Mouse (Mus musculus): ENCODE data around the gene Itgb6.
A peak's percentile ranks its signal among the peaks of the same experiment; 100 is the strongest.

Gene Itgb6

DNA sequence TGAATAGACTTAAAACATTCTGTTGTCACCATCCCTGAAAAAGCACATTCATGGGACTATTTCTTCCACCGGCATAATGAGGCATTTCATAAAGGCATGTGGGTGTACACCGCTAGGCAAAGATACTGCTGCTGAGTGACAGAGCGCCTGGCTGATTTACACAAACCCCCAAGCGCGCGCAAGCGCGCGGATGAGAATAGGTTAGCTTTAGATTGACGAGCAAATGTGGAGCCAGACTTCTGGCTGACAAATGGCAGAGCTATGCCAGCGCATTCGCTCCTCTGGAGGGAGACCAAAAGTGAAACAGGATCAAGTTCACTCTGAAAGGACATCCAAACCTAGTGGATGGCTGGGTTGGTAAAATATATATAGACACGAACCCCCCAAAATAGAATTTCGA is at the start of gene Itgb6:
TSS of gene Itgb6 (minus strand) at position 130 of the 400 bp plus-strand sequence.
- TF ChIP-seq GATA4 (IDR thresholded peaks at IDR 0.05; ENCODE audit: insufficient replicate concordance, low read length) = no peak

GRCm38 (mm10) chr2:60766420-60766819 is 44.0 kb upstream of the Itgb6 start:
- no peak for TF ChIP-seq GATA4 (IDR thresholded peaks at IDR 0.05; ENCODE audit: insufficient replicate concordance, low read length)

DNA sequence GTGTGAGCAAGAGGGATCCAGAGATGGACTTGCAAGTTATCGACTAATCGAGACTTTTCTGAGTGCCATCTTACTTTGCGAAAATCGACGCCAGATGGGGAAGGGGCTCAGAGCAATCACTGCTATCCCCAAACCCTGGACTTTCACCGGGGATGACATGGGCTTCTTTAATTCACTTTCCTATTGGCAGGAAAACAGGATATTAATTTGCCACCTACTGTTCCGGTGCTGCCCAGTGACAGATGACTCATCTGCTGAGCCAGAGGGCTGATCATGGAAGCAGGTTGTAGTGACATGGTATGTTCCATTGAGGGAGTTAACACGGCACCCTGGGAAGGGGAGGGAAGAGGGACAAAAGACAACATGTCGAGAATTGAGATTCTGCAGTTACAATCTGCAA is 33.8 kb upstream of the Itgb6 start:
- TF ChIP-seq GATA4 (IDR thresholded peaks at IDR 0.05; ENCODE audit: insufficient replicate concordance, low read length) = no peak

DNA sequence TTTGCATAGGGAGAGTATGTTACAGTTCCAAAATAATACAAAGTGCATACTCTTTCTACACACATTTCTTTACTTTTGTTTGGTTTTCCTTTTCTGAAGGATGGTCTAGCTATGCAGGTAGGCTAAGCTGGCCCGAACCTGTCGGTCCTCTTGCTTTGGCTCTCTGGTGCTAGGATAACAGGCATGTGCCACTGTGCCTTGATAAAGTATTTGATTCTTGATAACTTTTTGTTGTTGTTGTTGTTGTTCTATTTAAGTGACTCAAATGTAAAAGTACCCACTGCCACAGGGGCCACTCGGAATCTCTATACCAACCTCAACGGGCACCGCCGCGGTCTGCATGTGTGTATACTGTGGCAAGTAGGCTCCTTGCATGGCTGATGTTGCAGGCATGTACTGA is 32.7 kb upstream of the Itgb6 start:
- no peak for TF ChIP-seq GATA4 (IDR thresholded peaks at IDR 0.05; ENCODE audit: insufficient replicate concordance, low read length)

DNA sequence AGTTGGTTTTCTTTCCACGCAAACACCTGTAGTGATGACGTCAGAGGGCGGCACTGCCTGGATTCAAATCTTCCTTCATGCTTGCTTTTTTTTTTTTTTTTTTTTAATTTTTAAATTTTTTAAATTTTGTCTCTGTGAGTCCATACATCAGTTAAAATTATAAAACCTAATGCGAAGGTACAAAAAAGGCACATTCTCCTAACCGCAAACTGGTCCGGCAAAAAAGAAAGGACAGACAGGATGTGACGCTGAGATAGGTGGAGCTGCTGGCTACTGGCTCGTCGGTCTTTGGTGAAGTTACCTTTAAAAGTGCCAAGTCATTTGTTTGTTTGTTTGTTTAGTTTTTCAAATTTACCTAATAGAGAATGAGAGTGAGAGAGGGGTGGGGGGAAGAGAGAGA is 28.8 kb upstream of the Itgb6 start:
- no peak for TF ChIP-seq GATA4 (IDR thresholded peaks at IDR 0.05; ENCODE audit: insufficient replicate concordance, low read length)

DNA sequence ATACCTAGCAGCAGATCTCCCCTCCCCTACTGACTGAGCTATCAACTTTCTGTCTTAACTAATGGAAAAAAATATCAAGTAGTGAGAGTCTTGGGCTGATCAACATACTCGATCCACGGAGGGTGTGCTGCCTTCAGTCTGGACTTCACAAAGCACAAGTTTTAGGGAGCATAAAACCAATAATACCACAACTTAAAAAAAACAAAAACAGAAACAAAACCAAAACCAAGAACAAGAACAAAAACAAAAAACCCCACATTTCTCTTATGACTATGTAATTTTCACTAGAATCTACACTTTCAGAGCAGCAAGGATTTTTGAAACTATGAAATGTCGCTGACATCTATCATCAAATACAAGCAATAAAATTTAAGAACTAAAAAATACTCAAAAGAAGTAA is 28.1 kb upstream of the Itgb6 start:
- no peak for TF ChIP-seq GATA4 (IDR thresholded peaks at IDR 0.05; ENCODE audit: insufficient replicate concordance, low read length)

GRCm38 (mm10) chr2:60748585-60748984 is 26.1 kb upstream of the Itgb6 start:
- TF ChIP-seq GATA4 (IDR thresholded peaks at IDR 0.05; ENCODE audit: insufficient replicate concordance, low read length) = no peak

- no peak for TF ChIP-seq GATA4 (IDR thresholded peaks at IDR 0.05; ENCODE audit: insufficient replicate concordance, low read length)
Measured at GRCm38 (mm10) chr2:60747590-60747989, 25.1 kb upstream of the Itgb6 start.

- TF ChIP-seq GATA4 (IDR thresholded peaks at IDR 0.05; ENCODE audit: insufficient replicate concordance, low read length) = no peak
Measured at GRCm38 (mm10) chr2:60744674-60745073, 22.2 kb upstream of the Itgb6 start.

- peak; percentile 13; the same call in 1 of the 2 replicates for TF ChIP-seq GATA4 (IDR thresholded peaks at IDR 0.05; ENCODE audit: insufficient replicate concordance, low read length)
Measured at GRCm38 (mm10) chr2:60739389-60740137, 17.1 kb upstream of the Itgb6 start.

GRCm38 (mm10) chr2:60730929-60731328 is 8.5 kb upstream of the Itgb6 start:
- no peak for TF ChIP-seq GATA4 (IDR thresholded peaks at IDR 0.05; ENCODE audit: insufficient replicate concordance, low read length)

DNA sequence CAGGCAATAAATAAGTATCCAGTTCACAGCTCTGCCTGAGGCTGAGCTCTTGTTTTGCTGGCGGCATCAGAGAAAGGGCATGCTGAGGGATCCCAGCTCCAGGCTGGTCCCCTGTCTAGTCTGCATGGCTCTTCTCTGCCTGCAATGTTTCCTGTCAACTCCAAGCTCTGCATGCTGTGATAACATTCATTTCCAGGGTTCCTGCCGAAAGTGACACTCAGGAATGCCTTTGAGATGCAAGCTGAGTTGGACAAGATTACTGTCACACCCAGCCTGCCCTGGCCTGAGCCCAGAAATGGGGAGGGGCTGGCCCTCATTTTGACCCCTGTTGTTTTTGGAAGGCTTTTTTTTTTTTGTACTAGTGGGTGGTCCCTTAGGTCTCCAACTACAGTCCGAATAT is 7.6 kb upstream of the Itgb6 start:
- no peak for TF ChIP-seq GATA4 (IDR thresholded peaks at IDR 0.05; ENCODE audit: insufficient replicate concordance, low read length)

- TF ChIP-seq GATA4 (IDR thresholded peaks at IDR 0.05; ENCODE audit: insufficient replicate concordance, low read length) = no peak
Measured at GRCm38 (mm10) chr2:60728902-60729585, 6.6 kb upstream of the Itgb6 start.

DNA sequence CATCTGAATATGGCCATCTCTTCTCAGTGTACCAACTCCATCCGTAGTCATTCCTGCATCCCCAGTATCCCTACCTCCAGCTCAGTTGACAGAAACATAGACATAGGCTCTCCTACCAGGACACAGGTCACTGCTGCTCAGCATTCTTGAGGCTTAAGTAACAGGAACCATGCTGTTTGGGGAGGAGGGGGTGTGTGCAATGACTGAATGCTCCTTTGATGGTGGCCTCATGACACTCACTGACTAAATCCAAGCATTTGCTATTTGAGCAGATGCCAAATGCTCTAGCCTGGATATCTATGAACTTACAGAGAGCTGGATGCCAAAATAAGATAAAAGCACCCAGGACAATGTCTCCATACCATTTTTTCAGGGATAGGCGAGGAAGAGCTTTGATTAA is 2.2 kb upstream of the Itgb6 start:
- TF ChIP-seq GATA4 (IDR thresholded peaks at IDR 0.05; ENCODE audit: insufficient replicate concordance, low read length) = no peak

GRCm38 (mm10) chr2:60722967-60723366 is 524 bp upstream of the Itgb6 start:
- TF ChIP-seq GATA4 (IDR thresholded peaks at IDR 0.05; ENCODE audit: insufficient replicate concordance, low read length) = no peak

GRCm38 (mm10) chr2:60720906-60721305 is 1.5 kb downstream of the Itgb6 start:
- no peak for TF ChIP-seq GATA4 (IDR thresholded peaks at IDR 0.05; ENCODE audit: insufficient replicate concordance, low read length)

Measured in liver, adult (tissue).